Mouse (Mus musculus): ENCODE results near the gene Rps6kl1.

DNA sequence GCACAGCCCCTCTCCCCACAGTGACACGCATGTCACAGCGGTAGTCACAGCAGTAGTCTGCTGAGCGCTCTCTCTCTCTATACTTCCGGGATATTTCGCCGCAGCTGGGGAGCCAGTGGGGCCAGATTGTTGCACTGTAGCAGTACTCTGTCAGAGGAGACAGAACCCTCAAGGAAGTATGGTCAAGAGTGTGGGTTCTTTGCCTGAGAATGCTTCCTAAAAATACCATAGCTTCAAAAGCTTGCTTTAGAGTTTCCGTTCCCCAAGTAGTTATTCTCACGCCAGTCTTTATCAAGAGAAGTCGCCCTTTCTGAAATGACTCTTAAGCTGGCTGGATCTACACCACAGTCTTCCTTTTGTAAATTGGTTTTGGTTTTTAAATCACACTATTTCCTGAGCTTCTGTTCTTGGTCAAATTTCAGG, 27.9 kb downstream of the Rps6kl1 start:
- TF ChIP-seq CTCF (IDR thresholded peaks at IDR 0.05; ENCODE audit: control insufficient read depth, insufficient read depth, insufficient replicate concordance, low read depth, low read length) (no peak), POLR2A (IDR thresholded peaks at IDR 0.05; ENCODE audit: control insufficient read depth, low read depth, low read length) (no peak)

Data from testis, adult 2 months (tissue).